In genomic region chr4:139238612-139239011, GRCm38 (mm10) we compare ENCODE assay signal across 11 mouse cellular contexts. TPM values are rescaled to one million over a fixed set of nuclear protein-coding genes. Genes with fewer than 3 reads are reported as not detected.
DNase-seq lines count a peak whose midpoint lies in the region; ATAC-seq and TF ChIP-seq lines count a peak whose summit lies in the region.
"Had no signal": no experiment of that assay in that cellular context is flagged by ENCODE, and none has a peak within 500 bp of the region (broad histone marks: within the 10 kb centered on the region; RNA-seq: fewer than 3 reads in every experiment).

No protein-coding gene starts in this region.

- H3K9ac ChIP-seq in forebrain, embryonic 12.5 days, result no peak overlapping the region
- no peak overlapping the region for H3K9ac ChIP-seq in forebrain, postnatal 0 days
- no peak overlapping the region for H3K9ac ChIP-seq in intestine, embryonic 14.5 days (ENCODE audit: low read length)
- H3K9ac ChIP-seq in intestine, postnatal 0 days (ENCODE audit: low read depth, low read length), result no peak overlapping the region

- no peak for ATAC-seq in forebrain, embryonic 12.5 days (ENCODE audit: low FRiP score)
- no peak for ATAC-seq in forebrain, postnatal 0 days
- no peak for ATAC-seq in intestine, embryonic 14.5 days (replicated peaks; ENCODE audit: low FRiP score, low TSS enrichment, low read depth)
- no peak for ATAC-seq in intestine, postnatal 0 days

- peaks cover 44% of the 10 kb centered on the region for H3K36me3 ChIP-seq in forebrain, embryonic 12.5 days (replicated peaks)
- H3K36me3 ChIP-seq in forebrain, postnatal 0 days (ENCODE audit: insufficient read depth), result peaks cover 31% of the 10 kb centered on the region
- H3K36me3 ChIP-seq in intestine, embryonic 14.5 days (ENCODE audit: control insufficient read depth, insufficient read depth, low read length), result peaks cover 51% of the 10 kb centered on the region
- H3K36me3 ChIP-seq in intestine, postnatal 0 days (ENCODE audit: control insufficient read depth, insufficient read depth), result peaks cover 46% of the 10 kb centered on the region

- DNase-seq in forebrain, postnatal 0 days, result no peak
- no peak for DNase-seq in intestine, embryonic 14.5 days (ENCODE audit: low spot score)
- DNase-seq in ZHBTc4 (ENCODE audit: low read depth, low spot score), result peak; percentile 39
- DNase-seq in kidney, postnatal 4 days, result peak; percentile 42 to 56
- no peak for DNase-seq in liver
- no peak for DNase-seq in thymus, postnatal 10 days (ENCODE audit: low spot score in 2 of 2)
- DNase-seq: cerebellum, postnatal 14 days; lung, adult 18-20 months; spleen, adult 18-20 months had no signal

- no peaks in the 10 kb centered on the region for H3K27me3 ChIP-seq in forebrain, embryonic 12.5 days
- H3K27me3 ChIP-seq in forebrain, postnatal 0 days (ENCODE audit: insufficient read depth, low read length), result no peaks in the 10 kb centered on the region
- H3K27me3 ChIP-seq in intestine, embryonic 14.5 days (replicated peaks; ENCODE audit: control insufficient read depth, insufficient read depth, low read length), result no peaks in the 10 kb centered on the region
- no peaks in the 10 kb centered on the region for H3K27me3 ChIP-seq in intestine, postnatal 0 days (replicated peaks; ENCODE audit: control insufficient read depth, insufficient read depth, low read length)

- H3K9me3 ChIP-seq in forebrain, embryonic 12.5 days, result no peaks in the 10 kb centered on the region
- H3K9me3 ChIP-seq in forebrain, postnatal 0 days (ENCODE audit: low read length), result no peaks in the 10 kb centered on the region
- no peaks in the 10 kb centered on the region for H3K9me3 ChIP-seq in intestine, embryonic 14.5 days (ENCODE audit: control insufficient read depth, low read length)
- H3K9me3 ChIP-seq in intestine, postnatal 0 days (ENCODE audit: control insufficient read depth), result no peaks in the 10 kb centered on the region

- H3K4me3 ChIP-seq in forebrain, embryonic 12.5 days (replicated peaks), result no peak overlapping the region
- no peak overlapping the region for H3K4me3 ChIP-seq in forebrain, postnatal 0 days (ENCODE audit: low read depth, low read length)
- no peak overlapping the region for H3K4me3 ChIP-seq in intestine, embryonic 14.5 days (ENCODE audit: low read depth, low read length)
- H3K4me3 ChIP-seq in intestine, postnatal 0 days (ENCODE audit: low read depth, low read length), result no peak overlapping the region

- peak overlapping the region; percentile 1; the same call in 1 of the 2 replicates for H3K27ac ChIP-seq in forebrain, embryonic 12.5 days
- H3K27ac ChIP-seq in forebrain, postnatal 0 days (ENCODE audit: low read depth, low read length), result no peak overlapping the region
- 0 out of 2 replicates have a peak overlapping the region, but pooled peaks have one; percentile 11 for H3K27ac ChIP-seq in intestine, embryonic 14.5 days (ENCODE audit: low read depth)
- H3K27ac ChIP-seq in intestine, postnatal 0 days (ENCODE audit: low read depth, low read length), result no peak overlapping the region; the same call in 1 of the 2 replicates

- WGBS in forebrain, embryonic 12.5 days, result 92% methylated on average over 16 of the region's 16 CpGs
- 91% methylated on average over 16 of the region's 16 CpGs for WGBS in forebrain, postnatal 0 days
- 73% methylated on average over 16 of the region's 16 CpGs for WGBS in intestine, embryonic 14.5 days
- 74% methylated on average over 16 of the region's 16 CpGs for WGBS in intestine, postnatal 0 days

- peaks cover 13% of the 10 kb centered on the region; the same call in 1 of the 2 replicates for H3K4me1 ChIP-seq in forebrain, embryonic 12.5 days
- H3K4me1 ChIP-seq in forebrain, postnatal 0 days (ENCODE audit: insufficient read depth), result no peaks in the 10 kb centered on the region
- H3K4me1 ChIP-seq in intestine, embryonic 14.5 days (replicated peaks; ENCODE audit: control insufficient read depth, insufficient read depth, low read length), result peaks cover 8% of the 10 kb centered on the region; the same call in 1 of the 2 replicates
- no peaks in the 10 kb centered on the region for H3K4me1 ChIP-seq in intestine, postnatal 0 days (replicated peaks; ENCODE audit: control insufficient read depth, insufficient read depth, low read length)

- TF ChIP-seq CTCF in forebrain, postnatal 0 days (IDR thresholded peaks at IDR 0.05; ENCODE audit: low read depth), result no peak
- TF ChIP-seq CTCF in intestine, postnatal 0 days (IDR thresholded peaks at IDR 0.05; ENCODE audit: low read depth), result no peak

- no peak overlapping the region for H3K4me2 ChIP-seq in forebrain, embryonic 12.5 days
- no peak overlapping the region for H3K4me2 ChIP-seq in forebrain, postnatal 0 days (ENCODE audit: low read depth)
- no peak overlapping the region for H3K4me2 ChIP-seq in intestine, embryonic 14.5 days (ENCODE audit: low read length)
- no peak overlapping the region for H3K4me2 ChIP-seq in intestine, postnatal 0 days (replicated peaks; ENCODE audit: low read depth)

RNA-seq across cellular contexts. Expression of gene Capzb, which starts 45.9 kb away (rescaled TPM):
- polyA plus RNA-seq in forebrain, embryonic 12.5 days (2016; fragmentation: Nextera tagmentation; extraction: Ambion mirVana), result 307 and 312 TPM in 2 replicates
- 98.3 and 113 TPM in 2 replicates for total RNA-seq in forebrain, postnatal 0 days (2014; rRNA removed)
- 315 and 325 TPM in 2 replicates for polyA plus RNA-seq in forebrain, postnatal 0 days (2015; fragmentation: Nextera tagmentation; extraction: Ambion mirVana)
- polyA plus RNA-seq in intestine, embryonic 14.5 days (2014; fragmentation: Nextera tagmentation; extraction: Ambion mirVana), result 313 and 325 TPM in 2 replicates
- polyA plus RNA-seq in intestine, postnatal 0 days (2015; fragmentation: Nextera tagmentation; extraction: Ambion mirVana), result 299 and 306 TPM in 2 replicates

Comparison
In these comparisons a context has a peak if more than half of its experiments do, and no peak if none do; other contexts are left out.
1. H3K27ac ChIP-seq: peak in forebrain, embryonic 12.5 days (single experiment) and intestine, embryonic 14.5 days (single experiment); none in forebrain, postnatal 0 days (single experiment) and intestine, postnatal 0 days (single experiment).
2. DNase-seq: peak in ZHBTc4 (single experiment) and kidney, postnatal 4 days (2 of 2); none in forebrain, postnatal 0 days (single experiment), intestine, embryonic 14.5 days (single experiment), liver (single experiment) and thymus, postnatal 10 days (0 of 2).